Mouse (Mus musculus): ENCODE results near the gene Ulk4. TPM values are rescaled to one million over a fixed set of nuclear protein-coding genes. Genes with fewer than 3 reads are reported as not detected.

The Ulk4 gene
- total RNA-seq, 2 experiments from 2014 or later: 5.3 to 5.7 TPM

DNA sequence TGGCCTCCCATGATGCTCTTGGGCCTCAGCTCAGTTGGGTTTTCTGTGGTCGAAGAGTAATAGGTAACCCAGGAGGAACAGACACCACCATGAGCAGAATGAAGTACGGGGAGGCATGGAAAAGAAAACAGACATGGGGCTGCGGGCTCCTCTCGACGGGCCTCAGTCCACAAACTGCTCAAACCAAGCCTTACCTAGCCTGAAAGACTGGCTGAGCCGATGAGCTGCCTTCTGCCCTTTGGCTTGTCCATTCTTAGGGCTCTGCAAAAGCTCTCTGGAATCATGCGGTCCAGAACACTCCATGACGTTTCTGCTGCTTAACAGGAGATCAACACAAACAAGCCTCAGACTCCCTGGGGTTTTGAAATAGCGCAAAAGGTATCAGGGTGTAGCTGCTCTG lies 19.9 kb downstream of the Ulk4 start:
- no peak for DNase-seq (ENCODE audit: low spot score in 2 of 2)

DNA sequence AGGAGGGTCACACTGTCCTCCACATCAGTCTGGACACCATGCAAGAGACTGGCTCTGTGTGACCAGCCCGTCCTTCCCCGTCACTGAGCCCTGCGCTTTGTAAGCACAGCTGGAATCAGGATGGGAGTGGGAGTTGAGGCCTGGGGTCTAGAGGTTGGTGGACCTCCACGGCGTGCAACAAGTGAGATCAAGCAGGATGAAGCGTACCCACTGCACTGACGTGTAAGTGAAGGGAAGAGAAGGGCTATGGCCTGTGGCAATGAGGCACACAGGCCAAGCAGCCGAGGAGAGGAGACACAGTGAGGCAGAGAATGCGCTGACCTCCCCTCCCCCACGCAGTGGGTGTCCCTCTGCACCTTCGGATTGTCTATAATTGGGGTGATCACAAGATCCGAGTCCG lies 22.2 kb downstream of the Ulk4 start:
- DNase-seq (ENCODE audit: low spot score in 2 of 2): no peak

DNA sequence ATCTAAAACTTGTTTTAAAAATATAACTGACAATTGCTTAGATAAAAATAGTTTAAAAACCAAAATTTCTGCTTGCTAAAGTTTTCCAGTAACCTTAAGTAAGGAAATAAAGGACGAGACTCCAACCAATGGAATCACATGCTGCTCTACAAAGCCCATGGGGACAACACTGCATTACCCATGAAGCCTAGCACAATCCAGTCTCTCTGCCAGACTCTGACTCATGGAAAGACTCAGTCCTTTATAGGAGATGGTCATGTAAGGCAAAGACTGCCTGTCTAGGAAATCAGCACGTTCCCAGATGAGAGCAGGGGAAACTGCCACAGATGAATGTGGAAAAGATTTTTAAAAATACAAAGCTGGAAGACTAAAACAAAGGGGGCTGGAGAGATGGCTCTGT lies 23.0 kb downstream of the Ulk4 start:
- DNase-seq (ENCODE audit: low spot score in 2 of 2): no peak

DNA sequence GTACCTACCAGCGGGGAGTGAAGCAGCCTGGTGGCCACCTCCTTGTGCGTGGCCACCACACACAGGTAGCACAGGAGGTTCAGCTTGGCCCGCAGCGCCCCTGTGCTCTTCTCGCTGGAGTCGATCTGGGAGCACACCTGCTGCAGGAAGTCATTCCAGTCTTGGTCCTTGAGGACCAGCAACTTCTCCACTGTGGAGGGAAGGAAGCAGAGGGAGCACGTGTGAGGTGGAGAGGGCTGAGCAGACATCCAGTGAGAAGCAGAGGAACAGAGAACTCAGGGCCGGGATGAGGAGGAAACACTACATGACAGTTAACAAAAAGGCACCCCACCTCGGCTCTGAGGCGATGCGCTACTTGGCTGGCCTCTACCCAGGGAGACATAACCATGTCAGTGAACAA lies 26.1 kb downstream of the Ulk4 start:
- DNase-seq (ENCODE audit: low spot score in 2 of 2): peak in 1 of 2 experiments; percentile 1

DNA sequence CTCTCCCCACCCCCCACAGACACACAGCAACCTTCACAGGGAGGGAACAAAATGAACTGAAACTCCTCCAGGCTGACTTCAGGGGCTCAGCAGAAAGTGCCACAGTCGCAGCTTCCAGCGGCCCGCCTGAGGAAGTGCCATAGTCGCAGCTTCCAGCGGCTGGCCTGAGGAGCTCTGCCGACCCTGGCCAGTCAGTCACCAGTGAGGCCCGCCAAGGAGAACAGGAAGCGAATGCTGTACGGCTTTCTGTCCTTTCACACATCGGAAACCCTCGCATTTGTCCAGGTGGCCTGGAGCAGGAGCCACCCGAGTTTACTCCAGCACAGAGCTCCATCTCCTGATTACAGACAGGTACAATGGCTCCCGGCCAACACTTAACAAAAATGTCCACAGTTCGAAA lies 27.2 kb downstream of the Ulk4 start:
- DNase-seq (ENCODE audit: low spot score in 2 of 2): peak in 1 of 2 experiments; percentile 2

DNA sequence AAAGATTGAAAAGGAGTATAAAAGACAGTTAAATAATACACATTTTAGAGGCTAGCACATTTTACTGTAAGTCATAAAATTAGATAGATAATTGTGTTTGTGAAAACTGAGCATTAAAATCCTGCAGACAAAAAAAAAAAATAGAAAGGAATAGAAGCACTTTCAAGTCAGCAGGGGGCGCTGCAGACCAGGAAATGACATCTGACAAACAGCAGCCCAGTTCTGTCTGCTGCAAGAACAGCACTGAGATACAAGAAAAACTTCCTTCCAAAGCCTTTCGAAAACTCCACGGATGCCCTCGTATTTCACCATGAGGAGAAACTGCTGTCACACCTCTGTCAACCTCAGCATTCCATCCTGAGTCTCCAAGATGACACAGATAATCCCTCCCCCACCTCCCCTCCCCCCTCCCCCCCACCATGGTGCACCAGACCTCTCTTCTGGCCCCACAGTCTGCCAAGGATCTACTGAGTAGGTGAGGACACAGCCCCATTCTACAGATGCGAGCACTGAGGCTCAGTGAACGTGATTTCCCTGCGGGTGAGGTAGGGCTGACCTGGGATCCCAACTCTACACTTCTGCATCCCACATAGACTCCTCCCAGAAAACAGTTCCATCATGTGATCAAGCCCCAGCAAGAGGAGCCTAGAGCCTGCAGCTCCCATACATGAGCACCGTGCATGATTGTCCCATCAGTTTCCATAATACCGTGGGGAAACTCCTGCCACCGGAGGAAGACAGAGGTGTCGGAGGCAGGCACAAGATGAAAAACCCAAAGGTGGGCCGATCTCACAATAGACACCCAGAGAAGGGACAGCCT lies 28.8 kb downstream of the Ulk4 start:
- peak; percentile 56 to 81 for DNase-seq (ENCODE audit: low spot score in 2 of 2)

DNA sequence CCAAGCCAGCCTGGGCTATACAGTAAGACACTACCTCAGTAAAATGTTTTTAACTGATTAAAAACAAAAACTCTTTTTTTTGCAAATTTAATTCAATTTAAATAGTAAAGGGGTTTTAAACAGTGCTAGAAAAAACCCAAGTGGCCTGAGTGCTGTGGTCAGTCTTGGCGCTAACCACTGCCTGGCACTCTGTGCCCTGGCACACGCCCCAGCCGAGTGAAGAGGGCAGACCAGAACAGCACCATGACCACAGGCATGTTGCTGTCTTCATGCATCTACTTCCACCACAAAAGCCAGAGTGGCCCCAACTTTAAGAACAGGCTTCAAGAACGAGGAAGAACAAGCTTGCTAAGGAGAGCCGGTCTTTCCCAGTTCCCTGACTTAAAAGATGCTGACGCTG lies 29.9 kb downstream of the Ulk4 start:
- no peak for DNase-seq (ENCODE audit: low spot score in 2 of 2)

DNA sequence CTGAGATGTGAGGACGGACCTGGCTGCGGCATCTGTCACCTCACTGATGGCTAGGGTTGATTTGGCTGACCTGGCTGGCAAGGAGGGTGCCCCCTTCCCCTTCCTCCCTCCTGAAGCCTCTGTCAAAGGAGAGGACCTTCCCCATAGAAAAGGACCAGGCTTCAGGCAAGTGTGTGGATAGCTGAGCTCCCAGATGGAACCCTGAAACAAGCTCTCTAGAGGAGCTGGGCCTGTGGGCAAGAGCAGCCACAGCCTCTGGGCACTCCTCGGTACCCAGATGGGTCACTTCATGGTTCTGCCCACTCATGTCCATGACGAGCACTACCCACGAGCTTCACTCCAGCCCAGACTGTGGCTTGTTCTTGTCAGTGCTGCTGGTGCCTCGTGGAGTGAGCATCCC lies 34.7 kb downstream of the Ulk4 start:
- DNase-seq (ENCODE audit: low spot score in 2 of 2): peak in 1 of 2 experiments; percentile 1

DNA sequence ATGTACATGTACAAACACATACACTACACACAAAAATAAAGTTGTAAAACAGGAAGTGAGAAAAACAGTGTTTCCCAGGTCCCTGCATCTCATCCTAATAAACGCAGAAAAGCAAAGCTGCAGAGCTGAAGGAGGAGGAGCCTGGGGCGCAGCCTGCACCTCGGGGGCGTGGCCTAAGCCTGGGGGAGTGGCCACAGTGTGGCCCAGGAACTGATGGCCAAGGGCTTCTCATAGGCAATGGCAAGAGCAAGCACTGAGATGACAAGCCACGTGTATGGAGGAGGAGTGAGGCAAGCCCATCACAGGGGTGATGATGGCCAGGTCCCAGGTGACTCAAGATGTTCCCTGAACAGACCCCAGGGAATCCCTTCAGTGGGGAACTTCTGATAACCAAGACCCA lies 35.2 kb downstream of the Ulk4 start:
- peak in 1 of 2 experiments; percentile 2 for DNase-seq (ENCODE audit: low spot score in 2 of 2)

DNA sequence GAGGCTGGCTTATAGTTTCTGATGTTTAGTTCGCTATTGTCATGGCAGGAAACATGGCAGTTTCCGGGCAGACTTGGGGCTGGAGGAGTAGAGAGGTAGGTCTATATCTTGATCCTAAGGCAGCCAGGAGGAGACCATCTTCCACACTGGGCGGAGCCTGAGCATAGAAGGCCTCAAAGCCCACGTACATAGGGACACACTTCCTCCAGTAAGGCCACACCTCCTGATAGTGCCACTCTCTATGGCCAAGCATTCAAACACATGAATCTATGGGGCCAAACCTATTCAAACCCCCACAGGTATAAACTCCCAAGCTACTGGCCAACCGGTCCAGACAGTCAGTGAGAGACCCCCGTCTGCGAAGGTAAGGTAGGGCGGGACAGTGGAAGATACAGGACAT lies 35.6 kb downstream of the Ulk4 start:
- peak in 1 of 2 experiments; percentile 1 for DNase-seq (ENCODE audit: low spot score in 2 of 2)

DNA sequence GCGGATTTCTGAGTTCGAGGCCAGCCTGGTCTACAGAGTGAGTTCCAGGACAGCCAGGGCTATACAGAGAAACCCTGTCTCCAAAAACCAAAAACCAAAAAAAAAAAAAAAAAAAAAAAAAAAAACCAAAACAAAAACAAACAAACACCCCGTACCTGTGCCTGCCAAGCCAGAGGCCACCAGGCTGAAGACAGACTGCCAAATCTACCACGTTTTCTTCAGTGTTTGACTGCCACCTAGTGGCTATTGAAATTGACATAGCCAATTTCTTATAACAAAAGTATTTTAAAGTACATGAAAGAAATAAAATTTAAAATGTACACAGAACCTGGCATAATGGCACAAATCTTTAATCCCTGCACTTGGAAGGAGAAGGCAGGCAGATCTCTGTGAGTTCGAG lies 36.8 kb downstream of the Ulk4 start:
- peak in 1 of 2 experiments; percentile 0 for DNase-seq (ENCODE audit: low spot score in 2 of 2)

DNA sequence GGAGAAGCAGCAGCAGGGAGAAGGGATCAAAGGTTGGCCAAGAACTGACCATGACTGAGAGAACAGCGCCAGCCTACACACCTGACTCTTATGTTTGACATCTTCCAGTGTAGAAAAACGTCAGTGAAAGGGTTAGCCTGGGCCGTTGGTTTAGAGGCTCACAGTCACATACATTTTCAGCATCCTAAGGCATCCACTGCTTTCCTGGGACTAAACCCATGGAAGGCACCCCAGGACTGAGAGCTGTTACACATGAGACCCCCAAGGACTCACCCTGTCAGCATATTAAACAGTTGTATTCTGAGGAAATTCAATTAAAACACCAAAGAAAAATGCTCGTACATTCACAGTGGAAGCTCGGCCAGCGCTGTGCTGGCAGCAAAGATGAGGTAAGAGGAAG lies 37.4 kb downstream of the Ulk4 start:
- peak in 1 of 2 experiments; percentile 0 for DNase-seq (ENCODE audit: low spot score in 2 of 2)

DNA sequence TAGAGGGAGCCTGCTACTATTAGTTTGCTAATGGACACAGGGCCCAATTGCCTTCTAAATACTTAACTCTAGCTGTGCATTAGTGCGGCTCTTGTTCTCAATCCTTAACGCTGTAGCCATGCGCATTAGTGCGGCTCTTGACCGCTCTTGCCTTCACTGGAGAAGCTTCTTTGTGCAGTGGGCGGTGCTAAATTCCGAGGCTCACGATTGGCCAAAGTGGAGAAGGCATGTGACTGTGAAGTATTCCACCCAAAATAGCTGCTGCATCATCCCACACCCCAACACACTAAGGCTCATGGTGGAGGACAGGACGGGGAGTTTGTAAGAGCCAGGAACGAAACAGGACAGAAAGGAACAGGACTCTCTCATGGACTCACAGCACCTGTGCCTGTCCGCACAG lies 58.4 kb downstream of the Ulk4 start:
- DNase-seq (ENCODE audit: low spot score in 2 of 2): no peak

DNA sequence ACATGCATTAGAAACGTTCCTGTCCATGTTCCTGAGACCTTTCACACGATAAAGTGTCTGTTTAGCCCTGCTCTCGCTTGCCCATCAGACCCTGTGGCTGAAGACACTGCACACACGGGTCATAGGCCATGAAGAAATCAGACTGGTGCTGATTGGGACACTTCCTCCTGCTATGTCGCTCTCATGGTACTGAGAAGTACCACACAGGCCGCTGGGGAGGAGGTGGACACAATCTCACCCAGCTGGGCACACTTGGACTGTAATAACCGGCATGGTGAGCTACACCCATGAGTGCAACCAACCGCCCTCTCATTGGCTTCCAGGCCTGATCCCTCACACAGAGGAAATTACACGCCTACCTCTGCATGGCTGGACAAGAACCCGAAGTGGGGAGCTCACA lies 58.8 kb downstream of the Ulk4 start:
- no peak for DNase-seq (ENCODE audit: low spot score in 2 of 2)

DNA sequence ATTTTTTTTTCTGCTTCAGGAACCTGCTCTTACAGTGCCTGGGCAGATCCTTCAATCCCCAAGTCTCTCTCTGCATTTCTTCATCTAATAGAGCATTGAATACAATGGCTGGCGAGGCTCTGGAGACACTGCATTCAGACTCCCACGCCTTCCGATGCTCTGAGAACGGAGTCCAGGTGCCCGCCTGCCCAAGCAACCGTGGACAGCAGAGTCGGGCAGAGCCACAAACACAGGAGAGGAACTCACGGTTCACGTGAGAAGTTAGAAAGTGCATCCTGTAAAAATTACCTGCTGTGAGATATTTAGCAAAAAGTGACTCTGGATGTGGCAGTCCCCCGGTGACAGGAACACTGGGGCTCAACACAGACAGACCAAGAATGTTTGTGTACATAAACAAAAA lies 59.3 kb downstream of the Ulk4 start:
- no peak for DNase-seq (ENCODE audit: low spot score in 2 of 2)

DNA sequence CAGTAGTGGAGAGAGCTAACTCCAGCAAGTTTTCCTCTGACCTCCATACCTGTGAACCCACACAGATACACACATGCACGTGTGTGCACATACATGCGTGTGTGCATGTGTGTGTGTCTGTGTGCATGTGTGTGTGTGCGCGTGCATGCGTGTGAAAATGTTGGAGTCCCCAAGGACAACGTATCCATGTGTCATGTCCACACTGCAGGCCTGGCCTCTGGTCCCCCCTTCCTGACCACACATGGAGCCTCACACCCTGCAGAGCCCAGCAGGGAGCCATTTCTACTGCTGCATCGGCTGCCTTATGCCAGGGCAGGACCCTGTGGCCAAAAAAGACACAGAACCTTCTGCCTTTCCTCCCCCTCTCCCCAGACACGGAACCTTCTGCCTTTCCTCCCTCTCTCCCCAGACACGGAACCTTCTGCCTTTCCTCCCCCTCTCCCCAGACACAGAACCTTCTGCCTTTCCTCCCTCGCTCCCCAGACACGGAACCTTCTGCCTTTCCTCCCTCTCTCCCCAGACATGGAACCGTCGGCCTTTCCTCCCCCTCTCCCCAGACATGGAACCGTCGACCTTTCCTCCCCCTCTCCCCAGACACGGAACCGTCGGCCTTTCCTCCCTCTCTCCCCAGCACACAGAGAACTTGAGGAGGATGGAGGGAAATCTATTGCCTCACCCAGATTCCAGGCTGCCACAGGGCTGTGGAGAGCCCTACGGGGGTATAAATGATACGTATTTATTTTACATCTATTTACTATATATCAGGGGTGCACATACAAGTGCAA lies 60.3 kb downstream of the Ulk4 start:
- DNase-seq (ENCODE audit: low spot score in 2 of 2): no peak

DNA sequence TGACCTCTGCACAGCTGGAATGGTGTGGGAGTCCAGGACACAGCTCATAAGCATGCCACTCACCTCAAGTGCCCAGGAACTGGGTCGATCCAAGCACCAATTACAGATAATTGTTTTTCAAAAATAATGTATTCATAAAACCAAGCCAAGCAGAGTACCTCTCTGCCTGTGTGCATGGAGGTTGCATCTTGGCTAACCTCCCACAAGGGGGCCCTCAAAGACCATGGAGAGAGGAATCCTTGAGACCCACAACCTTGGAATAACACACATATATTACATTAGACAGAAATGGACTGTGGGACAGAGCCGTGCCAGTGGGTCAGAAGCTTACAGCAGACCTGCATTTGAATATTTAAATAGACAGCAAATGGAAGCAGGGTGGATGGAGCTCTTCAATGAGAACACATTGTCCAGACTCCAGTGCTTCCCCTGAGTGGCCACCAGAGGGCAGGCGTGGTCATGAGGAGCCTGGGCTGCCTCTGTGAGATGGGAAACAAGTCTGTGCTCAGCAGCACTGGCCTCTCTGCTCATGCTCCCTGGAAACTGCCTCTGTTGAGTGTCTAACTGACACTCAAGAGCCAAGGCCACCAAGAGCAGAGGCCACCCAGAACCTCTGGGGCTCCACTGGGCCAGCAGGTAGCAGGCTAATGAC lies 61.5 kb downstream of the Ulk4 start:
- DNase-seq (ENCODE audit: low spot score in 2 of 2): peak; percentile 16 to 27

DNA sequence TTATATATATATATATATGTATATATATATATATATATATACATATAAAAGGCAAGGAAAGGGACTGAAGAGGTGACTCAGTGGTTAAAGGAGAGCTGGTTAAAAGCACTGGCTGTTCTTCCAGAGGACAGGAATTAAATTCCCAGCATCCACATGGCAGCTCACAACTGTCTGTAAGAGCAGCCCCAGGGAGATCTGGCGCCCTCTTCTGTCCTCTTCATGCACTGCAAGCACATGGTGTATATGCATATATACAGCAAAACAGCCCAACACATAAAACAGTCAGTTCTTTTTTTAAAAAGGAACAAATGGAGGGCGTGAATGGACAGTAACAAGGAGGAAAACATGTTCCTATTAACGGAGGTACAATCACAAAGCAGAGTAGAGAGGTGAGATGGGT lies 64.7 kb downstream of the Ulk4 start:
- no peak for DNase-seq (ENCODE audit: low spot score in 2 of 2)

DNA sequence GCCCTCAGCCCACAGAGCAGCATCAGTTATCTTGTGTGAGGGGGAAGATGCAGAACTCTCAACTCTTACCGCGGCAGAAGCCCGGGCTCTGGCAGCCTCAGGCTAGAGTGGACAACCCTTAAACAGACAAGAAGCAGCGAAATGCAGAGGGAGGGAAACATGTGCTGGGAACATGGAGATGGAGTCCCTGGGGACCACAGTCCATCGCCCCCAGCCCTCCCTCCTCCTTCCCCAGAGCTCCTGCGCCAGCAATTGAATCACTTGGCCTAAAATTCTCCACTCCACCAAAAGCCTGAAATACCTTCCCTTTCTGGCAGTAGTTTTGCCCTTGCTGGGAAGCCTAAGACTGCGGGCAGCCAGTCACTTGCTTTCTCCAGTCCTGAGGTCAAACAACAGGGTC lies 72.0 kb downstream of the Ulk4 start:
- no peak for DNase-seq (ENCODE audit: low spot score in 2 of 2)

DNA sequence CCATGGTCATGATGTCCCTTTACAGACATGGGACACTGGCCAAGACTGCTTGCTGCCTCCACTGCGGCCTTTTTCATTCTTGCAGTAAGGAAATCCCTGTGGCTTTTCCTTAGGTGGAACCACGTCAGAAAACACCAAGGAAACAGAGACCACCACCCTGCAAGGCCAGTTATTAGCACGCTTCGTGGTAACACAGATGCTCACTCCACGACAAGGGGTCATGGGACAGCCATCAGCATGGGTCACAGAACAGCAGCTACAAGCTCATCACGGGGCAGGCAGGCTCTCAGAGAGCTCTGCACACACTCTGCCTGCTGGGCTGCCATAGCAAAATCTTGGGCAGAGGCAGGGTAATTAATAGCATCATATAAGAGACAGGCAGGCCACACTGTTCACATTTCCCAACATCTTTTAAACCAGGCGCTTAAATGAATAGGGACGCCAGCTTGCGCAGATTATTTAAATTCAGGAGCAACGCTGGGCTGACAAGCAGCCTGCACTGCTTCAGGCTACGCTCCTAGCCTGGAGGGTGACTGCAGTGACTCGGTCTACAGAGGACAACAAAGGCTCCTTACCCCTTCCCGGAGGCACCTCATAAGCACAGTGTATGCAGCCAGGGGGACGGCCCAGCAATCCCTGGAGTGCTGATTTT lies 72.7 kb downstream of the Ulk4 start:
- DNase-seq (ENCODE audit: low spot score in 2 of 2): peak in 1 of 2 experiments; percentile 2

DNA sequence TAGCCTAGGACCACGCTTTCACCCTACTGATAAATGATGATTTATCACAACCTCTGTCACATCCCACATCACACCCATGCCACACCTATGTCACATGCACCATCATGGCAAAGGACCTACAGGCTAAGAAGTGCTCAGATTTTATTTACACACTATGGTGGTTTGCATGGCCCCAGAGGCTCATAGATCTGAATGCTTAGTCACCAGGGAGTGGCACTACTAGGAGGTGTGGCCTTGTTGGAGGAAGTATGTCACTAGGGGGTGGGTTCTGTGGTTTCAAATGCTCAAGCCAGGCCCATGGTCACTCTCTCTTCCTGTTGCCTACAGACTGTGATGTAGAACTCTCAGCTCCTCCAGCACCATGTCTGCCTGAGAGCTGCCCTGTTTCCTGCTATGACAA lies 73.3 kb downstream of the Ulk4 start:
- DNase-seq (ENCODE audit: low spot score in 2 of 2): no peak
